Mouse (Mus musculus) heart, adult 2 months (tissue): ENCODE measurements around the gene Tnp2. TPM values are rescaled to one million over a fixed set of nuclear protein-coding genes. Genes with fewer than 3 reads are reported as not detected.

Experiments
- DNase-seq, 2 experiments: peaks; one replicate each; pipeline ENCODE4 v3.0.0; 2021
- H3K27ac ChIP-seq: fragments of 200-600 bp; 2 replicates; pipeline ENCODE4 v1.8.1; 2022
- H3K27me3 ChIP-seq: fragments of 200-500 bp; 2 replicates; pipeline ENCODE4 v1.6.1; 2012; ENCODE audit warnings: mild to moderate bottlenecking, low read length, inconsistent platforms, mixed read lengths; ENCODE audit not compliant: control insufficient read depth, insufficient read depth
- H3K36me3 ChIP-seq: fragments of 200-500 bp; 2 replicates; pipeline ENCODE4 v1.6.1; 2012; ENCODE audit warnings: low read length, inconsistent platforms; ENCODE audit not compliant: control insufficient read depth, insufficient read depth
- H3K4me1 ChIP-seq: fragments of 200-500 bp; 2 replicates; pipeline ENCODE4 v1.6.1; 2011; ENCODE audit warnings: low read length; ENCODE audit not compliant: control insufficient read depth, insufficient read depth
- H3K4me3 ChIP-seq: fragments of 200-600 bp; 2 replicates; pipeline ENCODE4 v1.8.1; 2022
- H3K79me2 ChIP-seq: fragments of 200-500 bp; replicated peaks from 2 replicates; pipeline ENCODE4 v1.6.1; 2012; ENCODE audit warnings: mild to moderate bottlenecking, inconsistent platforms, low read length, moderate library complexity, mixed read lengths; ENCODE audit not compliant: control insufficient read depth, insufficient read depth
- H3K9ac ChIP-seq: fragments of 200-500 bp; 2 replicates; pipeline ENCODE4 v1.6.1; 2012; ENCODE audit warnings: low read depth, mild to moderate bottlenecking, control low read depth, inconsistent platforms, low read length, mixed read lengths
- CTCF ChIP-seq: fragments of 200-600 bp; IDR thresholded peaks from 2 replicates; pipeline ENCODE4 v1.8.1; 2022; ENCODE audit warnings: antibody characterized with exemption, mild to moderate bottlenecking, moderate library complexity
- EP300 ChIP-seq: fragments of 200-500 bp; IDR thresholded peaks from 2 replicates; pipeline ENCODE4 v1.6.1; 2011; ENCODE audit warnings: low read depth, low read length, control low read depth; ENCODE audit not compliant: insufficient read depth
- POLR2A ChIP-seq: fragments of 200-500 bp; IDR thresholded peaks from 2 replicates; pipeline ENCODE4 v1.6.1; 2011; ENCODE audit warnings: mild to moderate bottlenecking, low read depth, low read length, control low read depth; ENCODE audit not compliant: insufficient read depth
- WGBS: fragments of 180-500 bp; shearing (Covaris S2); methylation state at CpG from one replicate; pipeline ENCODE4 v1.1.7; 2018; 5-methylcytosine and 5-hydroxymethylcytosine counted together
- intact Hi-C: fragments of 180-260 bp; cut with DNase I; formaldehyde crosslinking; loops from one replicate; pipeline ENCODE4 v1.15.1; 2025
- polyA plus RNA-seq: library from polyadenylated mRNA; depleted of rRNA; stranded (reverse); fragments of >200 nt; gene quantifications from 2 replicates; pipeline ENCODE4 v1.2.3, GENCODE M21; 2012
- total RNA-seq, 2 experiments: library from RNA; stranded (reverse); gene quantifications; 2 replicates each; pipeline ENCODE4 v1.2.3; 2021

Gene Tnp2
- total and polyA plus RNA-seq, 3 experiments, result 6.8 TPM; not detected in 2

GRCm38 (mm10) chr16:10786782-10787547, 1.5 kb downstream of the Tnp2 start:
- Histone ChIP-seq H3K27me3 (no peaks in the 10 kb centered on the region), H3K9ac (no peak overlapping the region), H3K4me1 (peaks cover 13% of the 10 kb centered on the region), H3K4me3 (no peak overlapping the region), H3K36me3 (no peaks in the 10 kb centered on the region), H3K27ac (peak overlapping the region; percentile 94), H3K79me2 (no peaks in the 10 kb centered on the region)
- TF ChIP-seq POLR2A (no peak), CTCF (no peak), EP300 (no peak)
- DNase-seq, result peak in 1 of 2 experiments; percentile 55
- 27% methylated on average over 4 of the region's 4 CpGs for WGBS
- intact Hi-C loops, result loop anchor here (2.0 kb wide), 2 partner anchors 60 to 146 kb away; no protein-coding TSS in a partner anchor

GRCm38 (mm10) chr16:10786288-10786687, 2.2 kb downstream of the Tnp2 start:
- peak; percentile 77 to 87 for DNase-seq
- no peaks in the 10 kb centered on the region for H3K79me2 ChIP-seq
- H3K4me3 ChIP-seq, result peak overlapping the region; percentile 80
- peaks cover 13% of the 10 kb centered on the region for H3K4me1 ChIP-seq
- peak overlapping the region; percentile 66 for H3K9ac ChIP-seq
- intact Hi-C loops, result loop anchor here (2.0 kb wide), 2 partner anchors 61 to 145 kb away; no protein-coding TSS in a partner anchor
- TF ChIP-seq CTCF, result peak; percentile 90
- TF ChIP-seq EP300, result peak; percentile 85
- no peak for TF ChIP-seq POLR2A
- WGBS, result 2% methylated on average over 9 of the region's 9 CpGs
- no peaks in the 10 kb centered on the region for H3K36me3 ChIP-seq
- peak overlapping the region; percentile 94 for H3K27ac ChIP-seq
- no peaks in the 10 kb centered on the region for H3K27me3 ChIP-seq

- no peaks in the 10 kb centered on the region for H3K79me2 ChIP-seq
- under 1% methylated on average over 59 of the region's 59 CpGs for WGBS
- H3K27ac ChIP-seq, result peak within 1 kb of the TSS; percentile 94
- no peaks in the 10 kb centered on the region for H3K27me3 ChIP-seq
- no peaks in the 10 kb centered on the region for H3K36me3 ChIP-seq
- TF ChIP-seq POLR2A, result peak; percentile 81
- peak; percentile 16 for TF ChIP-seq CTCF
- peak; percentile 27; the same call in 1 of the 2 replicates for TF ChIP-seq EP300
- intact Hi-C loops, result loop anchor here (1.0 to 2.0 kb wide), 6 partner anchors 43 to 221 kb away; no protein-coding TSS in a partner anchor
- peak within 1 kb of the TSS; percentile 80 for H3K4me3 ChIP-seq
- DNase-seq, result peak; percentile 90 to 91
- H3K4me1 ChIP-seq, result peaks cover 13% of the 10 kb centered on the region
- peak within 1 kb of the TSS; percentile 85 for H3K9ac ChIP-seq
These were observed 2.9 kb downstream of the Tnp2 start, which contains the start of gene Socs1 for GRCm38 (mm10) chr16:10785371-10786231. TSS of gene Socs1 (minus strand) at chr16:10785536.

- Histone ChIP-seq H3K9ac (peak overlapping the region; percentile 85), H3K27me3 (no peaks in the 10 kb centered on the region), H3K4me1 (peaks cover 13% of the 10 kb centered on the region), H3K79me2 (no peaks in the 10 kb centered on the region), H3K4me3 (peak overlapping the region; percentile 80), H3K36me3 (no peaks in the 10 kb centered on the region), H3K27ac (peak overlapping the region; percentile 94)
- no peak for TF ChIP-seq EP300
- TF ChIP-seq CTCF, result peak; percentile 90
- TF ChIP-seq POLR2A, result no peak
- WGBS, result under 1% methylated on average over 45 of the region's 55 CpGs
- intact Hi-C loops, result loop anchor here (1.0 to 2.0 kb wide), 4 partner anchors 43 to 220 kb away; no protein-coding TSS in a partner anchor
- DNase-seq, result peak; percentile 93 to 95
These were observed 3.6 kb downstream of the Tnp2 start for GRCm38 (mm10) chr16:10784793-10785370.

GRCm38 (mm10) chr16:10783883-10784792, 4.3 kb downstream of the Tnp2 start:
- whole genome bisulfite sequencing, result 4% methylated on average over 81 of the region's 81 CpGs

More at GRCm38 (mm10) chr16:10783883-10784792, 4.3 kb downstream of the Tnp2 start:
- Histone ChIP-seq H3K4me3 (peak overlapping the region; percentile 80), H3K9ac (peak overlapping the region; percentile 64), H3K36me3 (no peaks in the 10 kb centered on the region), H3K27me3 (no peaks in the 10 kb centered on the region), H3K27ac (peak overlapping the region; percentile 94; the same call in 1 of the 2 replicates), H3K4me1 (peaks cover 13% of the 10 kb centered on the region), H3K79me2 (no peaks in the 10 kb centered on the region)
- peak; percentile 50 to 62 for DNase-seq
- intact Hi-C loops, result loop anchor here (2.0 kb wide), 3 partner anchors 85 to 219 kb away; no protein-coding TSS in a partner anchor
- TF ChIP-seq CTCF (peak; percentile 35), EP300 (no peak), POLR2A (no peak)
